ENCODE assay signal across 19 mouse cellular contexts in genomic region chr12:3355068-3355467, GRCm38 (mm10).
"Had no signal": no experiment of that assay in that cellular context is flagged by ENCODE, and none has a peak within 500 bp of the region (broad histone marks: within the 10 kb centered on the region; RNA-seq: fewer than 3 reads in every experiment).

No protein-coding gene starts in this region.

- H3K4me3 ChIP-seq: intestine, embryonic 15.5 days; layer of hippocampus, adult 2 months; limb, embryonic 13.5 days; liver, embryonic 15.5 days; megakaryocyte, embryonic 14.5 days; midbrain, embryonic 12.5 days; myocyte; neural tube, embryonic 12.5 days; stomach, embryonic 15.5 days had no signal

- H3K4me2 ChIP-seq: intestine, embryonic 15.5 days; limb, embryonic 13.5 days; liver, embryonic 11.5 days; liver, embryonic 15.5 days; lung, embryonic 14.5 days; midbrain, embryonic 12.5 days; neural tube, embryonic 12.5 days; stomach, embryonic 15.5 days had no signal

- ATAC-seq: intestine, embryonic 15.5 days had no signal

- H3K36me3 ChIP-seq: intestine, embryonic 15.5 days; limb, embryonic 13.5 days; liver, embryonic 15.5 days; midbrain, embryonic 12.5 days; neural tube, embryonic 12.5 days; stomach, embryonic 15.5 days had no signal

- H3K9me3 ChIP-seq: intestine, embryonic 15.5 days; limb, embryonic 13.5 days; liver, embryonic 15.5 days; megakaryocyte, embryonic 14.5 days; midbrain, embryonic 12.5 days; neural tube, embryonic 12.5 days; stomach, embryonic 15.5 days had no signal

- H3K27me3 ChIP-seq: intestine, embryonic 15.5 days; limb, embryonic 13.5 days; liver, embryonic 15.5 days; megakaryocyte, embryonic 14.5 days; midbrain, embryonic 12.5 days; neural tube, embryonic 12.5 days; stomach, embryonic 15.5 days had no signal

- H3K27ac ChIP-seq: intestine, embryonic 15.5 days; layer of hippocampus, adult 2 months; limb, embryonic 13.5 days; liver, embryonic 15.5 days; midbrain, embryonic 12.5 days; neural tube, embryonic 12.5 days; stomach, embryonic 15.5 days had no signal

- H3K4me1 ChIP-seq: intestine, embryonic 15.5 days; limb, embryonic 13.5 days; midbrain, embryonic 12.5 days; neural tube, embryonic 12.5 days; stomach, embryonic 15.5 days had no signal

- H3K9ac ChIP-seq: intestine, embryonic 15.5 days; limb, embryonic 13.5 days; liver, embryonic 15.5 days; lung, embryonic 14.5 days; midbrain, embryonic 12.5 days; neural tube, embryonic 12.5 days; stomach, embryonic 15.5 days had no signal

- DNase-seq: kidney, adult 18-20 months; kidney, postnatal 10 days; kidney, postnatal 4 days; left cerebral cortex, postnatal 4 days; lung, embryonic 14.5 days; lung, postnatal 10 days; lung, postnatal 4 days; retina, postnatal 1 day; right cerebral cortex, postnatal 4 days had no signal
